Mouse (Mus musculus): ENCODE data around the gene Nkx2-3. TPM values are rescaled to one million over a fixed set of nuclear protein-coding genes. Genes with fewer than 3 reads are reported as not detected.

Gene Nkx2-3
- 0.33 and 1.2 TPM in 2 replicates for polyA plus RNA-seq (2016; fragmentation: Nextera tagmentation; extraction: Ambion mirVana)

DNA sequence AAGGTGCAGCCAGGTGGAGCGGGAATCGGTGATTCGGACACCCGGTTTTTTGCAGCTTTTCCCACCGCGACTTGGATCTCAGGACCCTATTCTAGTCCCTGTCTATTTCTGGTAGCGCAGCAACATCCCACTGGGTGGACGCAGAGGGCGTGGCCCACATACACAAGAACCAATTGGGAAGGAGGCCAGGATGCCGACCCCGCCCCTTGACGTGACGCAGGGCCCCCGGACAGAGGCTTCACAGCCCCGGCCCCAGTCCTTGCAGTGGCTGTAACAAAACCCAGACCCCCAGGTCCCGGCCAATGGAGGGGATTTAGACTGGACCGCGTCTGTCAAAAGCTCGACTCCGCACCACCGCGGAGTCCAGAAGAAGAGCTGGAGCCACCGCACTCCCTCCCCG is at the start of gene Nkx2-3:
Gene Nkx2-3 (plus strand): TSS at position 275 of the 400 bp plus-strand sequence.
- H3K27ac ChIP-seq = no peak within 1 kb of the TSS

DNA sequence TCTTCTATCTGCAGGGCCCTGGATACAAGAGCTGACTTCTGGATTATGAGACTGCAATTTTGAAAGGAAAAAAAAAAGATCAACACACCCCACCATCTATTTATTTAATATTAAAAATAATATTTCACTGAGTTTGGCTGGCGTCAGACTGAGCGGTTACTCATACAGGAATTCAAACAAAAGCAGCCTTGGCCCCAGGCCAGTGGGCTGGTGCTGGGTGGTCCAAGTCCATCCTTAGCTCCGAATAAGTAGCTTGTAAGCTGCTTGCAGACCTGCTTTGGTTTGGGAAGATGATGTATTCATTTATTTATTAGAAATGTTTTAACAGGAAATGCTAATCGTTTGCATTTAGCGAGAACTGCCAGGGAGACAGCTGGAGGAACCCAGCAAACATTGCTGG is 49.0 kb upstream of the Nkx2-3 start:
- Histone ChIP-seq H3K4me3 (no peak overlapping the region), H3K27ac (no peak overlapping the region), H3K9me3 (replicated peaks) (no peaks in the 10 kb centered on the region), H3K27me3 (replicated peaks) (peaks cover 46% of the 10 kb centered on the region), H3K9ac (no peak overlapping the region), H3K36me3 (no peaks in the 10 kb centered on the region), H3K4me1 (0 out of 2 replicates have a peak, but pooled peaks cover 7% of the 10 kb centered on the region), H3K4me2 (no peak overlapping the region)
- WGBS (ENCODE audit: insufficient replicate concordance) = 67% methylated on average over 5 of the region's 5 CpGs
- no peak for ATAC-seq

More for the DNA sequence above, at the start of gene Nkx2-3:
- Histone ChIP-seq H3K4me1 (peaks cover 44% of the 10 kb centered on the region), H3K9me3 (replicated peaks) (no peaks in the 10 kb centered on the region), H3K9ac (no peak within 1 kb of the TSS), H3K4me2 (peak within 1 kb of the TSS; percentile 49), H3K27me3 (replicated peaks) (peaks cover 98% of the 10 kb centered on the region), H3K4me3 (peak within 1 kb of the TSS; percentile 31), H3K36me3 (no peaks in the 10 kb centered on the region)
- WGBS (ENCODE audit: insufficient replicate concordance) = under 1% methylated on average over 24 of the region's 24 CpGs
- ATAC-seq = peak; percentile 46

DNA sequence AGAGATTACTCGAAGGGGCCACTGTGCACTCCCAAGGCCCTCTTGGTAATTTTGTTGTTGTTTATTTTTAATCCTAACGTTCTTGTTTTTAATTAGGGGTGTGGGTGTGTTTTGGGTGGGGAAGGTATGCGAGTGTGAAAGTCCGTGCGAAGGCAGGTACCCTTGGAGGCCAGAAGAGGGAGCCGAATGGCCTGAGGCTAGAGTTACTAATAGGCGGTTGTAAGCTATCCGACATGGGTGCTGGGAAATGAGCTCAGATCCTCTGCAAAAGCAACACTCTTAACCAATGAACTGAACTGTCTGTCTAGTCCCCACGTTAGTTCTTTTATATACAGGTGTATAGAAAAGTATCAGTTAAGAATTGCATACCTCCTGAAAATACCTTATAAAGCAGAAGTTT is 43.8 kb upstream of the Nkx2-3 start:
- ATAC-seq = no peak
- Histone ChIP-seq H3K9ac (no peak overlapping the region), H3K27ac (no peak overlapping the region), H3K27me3 (replicated peaks) (peaks cover 86% of the 10 kb centered on the region), H3K4me1 (0 out of 2 replicates have a peak, but pooled peaks cover 7% of the 10 kb centered on the region), H3K36me3 (no peaks in the 10 kb centered on the region), H3K4me2 (no peak overlapping the region), H3K9me3 (replicated peaks) (no peaks in the 10 kb centered on the region), H3K4me3 (no peak overlapping the region)
- 38% methylated on average over 9 of the region's 9 CpGs for WGBS (ENCODE audit: insufficient replicate concordance)

DNA sequence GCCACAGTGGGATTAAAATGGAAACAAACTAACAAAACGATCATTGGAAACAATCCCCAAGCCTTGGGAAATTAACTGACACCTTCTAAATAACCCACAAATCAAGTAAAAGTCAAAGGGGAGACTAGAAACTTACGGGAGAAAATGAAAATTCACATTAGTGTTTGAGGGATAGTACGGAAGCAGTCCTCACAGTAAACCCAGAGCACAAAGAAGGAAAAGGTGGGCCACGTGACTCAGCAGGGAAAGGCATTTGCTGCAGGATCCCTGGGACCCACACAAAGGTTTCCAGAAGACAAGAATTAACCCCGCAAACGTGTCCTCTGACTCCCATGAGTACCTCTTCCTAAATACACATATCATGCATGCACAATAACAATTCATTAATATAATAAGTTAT is 43.0 kb upstream of the Nkx2-3 start:
- no peaks in the 10 kb centered on the region for H3K9me3 ChIP-seq (replicated peaks)
- H3K27me3 ChIP-seq (replicated peaks) = peaks cover 86% of the 10 kb centered on the region
- H3K9ac ChIP-seq = no peak overlapping the region
- no peak overlapping the region for H3K4me2 ChIP-seq
- H3K27ac ChIP-seq = no peak overlapping the region
- H3K4me1 ChIP-seq = 0 out of 2 replicates have a peak, but pooled peaks cover 2% of the 10 kb centered on the region
- H3K4me3 ChIP-seq = no peak overlapping the region
- no peaks in the 10 kb centered on the region for H3K36me3 ChIP-seq
- ATAC-seq = no peak
- WGBS (ENCODE audit: insufficient replicate concordance) = 56% methylated on average over 6 of the region's 6 CpGs

DNA sequence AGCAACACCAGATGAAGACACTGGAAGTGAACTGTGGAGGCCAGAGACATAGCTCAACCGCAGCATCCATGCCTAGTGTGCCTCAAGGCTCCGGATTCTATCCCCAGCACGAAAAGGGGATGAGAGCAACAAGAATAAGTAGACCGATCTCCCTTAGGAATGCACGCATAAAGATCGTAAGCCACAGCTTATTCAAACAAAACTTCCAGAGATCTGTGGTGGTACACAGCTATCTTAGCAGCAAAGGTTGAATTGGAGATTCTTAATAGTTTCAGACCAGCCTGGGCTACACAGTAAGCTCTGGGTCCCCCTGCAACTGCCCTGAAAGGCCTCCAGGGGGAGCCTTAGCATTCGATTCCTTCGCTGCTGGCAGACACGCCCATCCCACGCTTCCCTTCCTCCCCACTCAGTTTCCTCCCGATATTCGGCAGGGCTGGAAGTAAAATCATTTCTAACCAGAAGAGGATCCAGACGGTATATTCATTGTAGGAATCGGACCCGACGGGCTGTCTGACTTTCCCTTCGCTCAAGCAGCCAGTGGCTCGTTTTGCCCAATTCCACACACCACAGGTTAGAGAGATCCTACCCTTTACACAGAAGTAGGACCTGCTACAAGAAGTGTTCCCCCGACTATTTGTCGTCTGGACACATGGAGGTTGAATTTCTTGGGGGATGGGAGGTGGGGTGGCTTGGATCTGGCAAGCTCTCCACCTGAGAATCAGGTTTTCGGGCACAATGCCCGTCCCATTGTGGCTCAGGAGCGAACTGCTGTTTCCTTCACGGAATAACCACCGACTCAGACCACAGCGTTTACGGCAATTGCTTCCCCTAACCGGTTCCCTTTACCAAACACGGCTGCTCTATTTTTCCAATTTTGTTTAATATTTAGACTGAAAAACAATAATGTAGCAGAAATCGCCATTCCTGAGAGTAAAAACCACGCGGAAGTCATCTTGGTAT is 41.0 kb upstream of the Nkx2-3 start:
- Histone ChIP-seq H3K9ac (no peak overlapping the region), H3K27ac (no peak overlapping the region), H3K4me1 (no peaks in the 10 kb centered on the region), H3K4me2 (peak overlapping the region; percentile 68), H3K36me3 (no peaks in the 10 kb centered on the region), H3K4me3 (peak overlapping the region; percentile 34), H3K9me3 (replicated peaks) (no peaks in the 10 kb centered on the region), H3K27me3 (replicated peaks) (peaks cover 85% of the 10 kb centered on the region)
- WGBS (ENCODE audit: insufficient replicate concordance) = 14% methylated on average over 32 of the region's 32 CpGs
- 0 out of 2 replicates have a peak, but pooled peaks have one; percentile 32 for ATAC-seq

DNA sequence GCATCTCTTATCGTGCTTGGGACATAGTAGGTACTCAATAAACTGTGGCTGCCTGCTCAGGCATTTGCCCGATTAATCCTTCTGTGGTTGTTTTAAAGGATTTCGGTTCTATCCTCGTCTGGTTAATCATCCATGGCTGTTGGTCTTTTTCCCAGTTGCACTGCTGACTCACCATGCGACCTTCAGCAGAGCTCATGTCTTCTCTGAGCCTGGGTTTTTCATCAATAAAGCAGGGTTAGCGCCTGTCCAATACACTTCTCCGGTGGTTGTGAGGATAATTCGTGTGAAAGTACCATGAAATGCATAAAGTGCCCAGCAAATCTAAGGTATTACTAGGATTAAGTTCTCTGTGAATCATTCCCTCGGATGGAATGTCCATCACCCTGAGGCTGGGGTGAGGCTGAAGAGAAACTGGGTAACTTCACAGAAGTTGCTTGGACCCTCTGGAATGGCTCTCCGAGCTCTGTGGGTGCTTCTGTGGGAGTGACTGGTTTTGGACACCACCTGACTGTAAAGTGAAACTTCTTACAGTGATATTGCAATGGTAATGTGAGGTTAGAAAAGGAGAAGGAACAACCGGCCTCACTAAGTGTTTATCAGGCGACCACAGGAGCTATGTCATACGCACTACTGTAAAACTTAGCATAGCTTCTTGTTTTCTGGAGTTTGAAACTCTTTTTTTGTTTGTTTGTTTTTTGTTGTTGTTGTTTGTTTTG is 32.9 kb upstream of the Nkx2-3 start:
- no peak overlapping the region for H3K9ac ChIP-seq
- no peaks in the 10 kb centered on the region for H3K36me3 ChIP-seq
- ATAC-seq = no peak
- H3K27me3 ChIP-seq (replicated peaks) = peaks cover 78% of the 10 kb centered on the region
- no peak overlapping the region for H3K4me3 ChIP-seq
- H3K9me3 ChIP-seq (replicated peaks) = no peaks in the 10 kb centered on the region
- no peak overlapping the region for H3K27ac ChIP-seq
- no peak overlapping the region for H3K4me2 ChIP-seq
- WGBS (ENCODE audit: insufficient replicate concordance) = 53% methylated on average over 13 of the region's 13 CpGs
- no peaks in the 10 kb centered on the region for H3K4me1 ChIP-seq

DNA sequence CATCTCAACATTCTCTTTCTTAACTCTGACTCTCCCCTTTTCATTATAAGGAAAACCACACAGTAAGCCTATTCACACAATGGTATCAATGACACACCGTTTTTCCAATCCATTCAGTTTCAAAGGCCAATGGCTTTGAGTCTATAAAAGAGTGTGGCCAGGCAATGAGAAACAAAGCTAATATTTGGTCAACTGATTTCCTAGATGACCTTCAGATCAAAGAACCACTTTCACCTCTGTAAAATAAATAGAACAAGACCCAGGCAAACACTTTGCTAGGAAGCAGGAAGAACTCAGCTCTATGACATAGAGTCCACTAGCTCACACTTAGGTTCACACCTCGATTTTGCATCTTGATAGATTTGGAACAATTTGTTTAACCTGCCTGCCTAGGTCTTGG is 30.9 kb upstream of the Nkx2-3 start:
- no peak overlapping the region for H3K4me3 ChIP-seq
- ATAC-seq = no peak
- 0 out of 2 replicates have a peak, but pooled peaks cover 4% of the 10 kb centered on the region for H3K4me1 ChIP-seq
- WGBS (ENCODE audit: insufficient replicate concordance) = 39% methylated on average over 2 of the region's 2 CpGs
- H3K9me3 ChIP-seq (replicated peaks) = no peaks in the 10 kb centered on the region
- H3K27ac ChIP-seq = no peak overlapping the region
- no peak overlapping the region for H3K9ac ChIP-seq
- H3K27me3 ChIP-seq (replicated peaks) = peaks cover 81% of the 10 kb centered on the region
- no peaks in the 10 kb centered on the region for H3K36me3 ChIP-seq
- H3K4me2 ChIP-seq = no peak overlapping the region

DNA sequence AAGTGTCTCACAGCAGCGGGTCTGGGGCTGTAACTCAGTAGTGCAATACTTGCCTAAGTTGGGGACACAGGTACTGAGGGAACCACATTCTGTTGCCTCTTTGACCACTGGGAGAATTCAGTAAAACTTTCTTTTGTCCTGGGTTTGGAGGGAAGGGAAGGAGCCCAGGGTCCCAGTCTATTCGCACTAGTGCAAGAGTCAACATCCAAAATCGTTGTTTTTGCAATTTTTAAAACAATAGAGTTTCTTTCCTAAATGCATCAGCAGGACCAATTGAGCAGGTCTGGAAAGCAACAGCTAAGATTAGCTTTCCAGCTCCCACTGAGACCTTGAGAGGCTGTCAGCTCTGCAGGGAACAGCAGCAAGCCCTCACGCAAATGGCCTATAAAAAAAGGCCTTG is 28.9 kb upstream of the Nkx2-3 start:
- Histone ChIP-seq H3K9ac (no peak overlapping the region), H3K36me3 (no peaks in the 10 kb centered on the region), H3K4me1 (0 out of 2 replicates have a peak, but pooled peaks cover 4% of the 10 kb centered on the region), H3K4me3 (no peak overlapping the region), H3K4me2 (no peak overlapping the region), H3K27me3 (replicated peaks) (peaks cover 85% of the 10 kb centered on the region), H3K27ac (no peak overlapping the region), H3K9me3 (replicated peaks) (no peaks in the 10 kb centered on the region)
- no peak for ATAC-seq
- 20% methylated on average over 4 of the region's 4 CpGs for WGBS (ENCODE audit: insufficient replicate concordance)

DNA sequence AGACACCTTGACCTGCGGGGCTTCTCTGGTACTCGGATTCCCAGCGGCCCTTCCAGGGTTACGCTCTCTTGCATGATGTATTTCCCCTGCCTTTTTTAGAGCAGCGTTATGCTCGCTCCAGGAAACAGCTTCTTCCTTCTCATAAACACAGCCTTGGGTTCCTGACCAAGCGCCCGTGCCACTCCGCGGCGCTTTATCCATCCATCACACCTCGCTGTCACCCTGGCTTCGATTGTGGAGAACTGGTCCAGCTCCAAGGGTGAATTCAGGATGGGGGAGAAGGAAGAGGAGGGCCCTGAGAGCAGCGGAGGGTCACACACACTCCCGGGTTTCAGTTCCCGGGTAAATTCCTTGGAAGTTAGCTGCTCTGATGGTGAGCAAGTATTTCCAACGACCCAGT is 28.5 kb upstream of the Nkx2-3 start:
- no peak overlapping the region for H3K4me3 ChIP-seq

DNA sequence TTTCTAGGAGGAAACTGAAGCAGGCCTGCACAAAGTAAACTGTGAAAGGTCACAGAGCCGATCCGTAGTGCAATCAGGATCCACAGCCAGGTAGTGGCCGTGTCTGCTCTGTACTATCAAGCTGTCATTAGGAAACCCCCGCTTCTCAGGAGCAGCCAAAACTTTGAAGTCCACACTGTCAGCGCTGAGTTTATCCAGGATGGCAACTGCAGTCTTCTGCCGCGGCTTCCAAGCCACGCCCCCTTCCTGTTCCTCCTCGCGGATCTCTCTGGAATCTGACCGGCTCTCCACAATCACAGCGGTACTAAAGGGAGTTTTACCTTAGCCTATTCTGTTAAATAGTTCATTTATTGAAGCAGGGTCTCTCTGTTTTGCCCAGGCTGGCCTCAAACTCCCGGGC is 27.3 kb upstream of the Nkx2-3 start:
- Histone ChIP-seq H3K9me3 (replicated peaks) (no peaks in the 10 kb centered on the region), H3K27me3 (replicated peaks) (peaks cover 88% of the 10 kb centered on the region), H3K9ac (no peak overlapping the region), H3K4me2 (peak overlapping the region; percentile 31; the same call in 1 of the 2 replicates), H3K36me3 (no peaks in the 10 kb centered on the region), H3K4me1 (0 out of 2 replicates have a peak, but pooled peaks cover 4% of the 10 kb centered on the region), H3K27ac (no peak overlapping the region), H3K4me3 (no peak overlapping the region)
- no peak for ATAC-seq
- 6% methylated on average over 13 of the region's 13 CpGs for WGBS (ENCODE audit: insufficient replicate concordance)

More for the DNA sequence above, 28.5 kb upstream of the Nkx2-3 start:
- Histone ChIP-seq H3K9ac (no peak overlapping the region), H3K9me3 (replicated peaks) (no peaks in the 10 kb centered on the region), H3K4me1 (0 out of 2 replicates have a peak, but pooled peaks cover 4% of the 10 kb centered on the region), H3K36me3 (no peaks in the 10 kb centered on the region), H3K4me2 (no peak overlapping the region), H3K27me3 (replicated peaks) (peaks cover 88% of the 10 kb centered on the region), H3K27ac (no peak overlapping the region)
- ATAC-seq = no peak
- WGBS (ENCODE audit: insufficient replicate concordance) = 6% methylated on average over 17 of the region's 17 CpGs

DNA sequence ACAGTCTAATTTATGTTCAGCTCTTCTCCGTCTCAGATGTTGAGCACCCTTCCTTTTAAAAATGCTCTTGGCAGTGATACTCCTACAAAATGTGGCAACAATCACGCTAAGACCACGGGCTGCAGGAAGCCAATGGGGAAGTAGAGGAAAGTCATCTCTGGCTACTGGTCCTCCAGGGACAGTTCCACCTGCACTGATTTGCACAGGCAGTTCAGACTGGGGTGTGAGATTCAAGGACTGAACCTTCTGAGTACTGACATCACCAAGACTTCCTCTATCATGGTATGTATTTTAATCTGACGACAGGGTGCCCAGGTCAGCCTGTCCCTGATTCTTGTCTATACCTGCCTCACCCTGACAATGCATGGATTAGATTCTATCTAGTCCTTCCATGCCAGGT is 20.1 kb upstream of the Nkx2-3 start:
- no peaks in the 10 kb centered on the region for H3K36me3 ChIP-seq
- H3K4me3 ChIP-seq = no peak overlapping the region
- no peak for ATAC-seq
- no peak overlapping the region for H3K4me2 ChIP-seq
- no peak overlapping the region for H3K27ac ChIP-seq
- H3K9me3 ChIP-seq (replicated peaks) = no peaks in the 10 kb centered on the region
- H3K9ac ChIP-seq = no peak overlapping the region
- H3K27me3 ChIP-seq (replicated peaks) = peaks cover 84% of the 10 kb centered on the region
- no peaks in the 10 kb centered on the region for H3K4me1 ChIP-seq
- WGBS (ENCODE audit: insufficient replicate concordance) = 40% methylated on average over 4 of the region's 4 CpGs

DNA sequence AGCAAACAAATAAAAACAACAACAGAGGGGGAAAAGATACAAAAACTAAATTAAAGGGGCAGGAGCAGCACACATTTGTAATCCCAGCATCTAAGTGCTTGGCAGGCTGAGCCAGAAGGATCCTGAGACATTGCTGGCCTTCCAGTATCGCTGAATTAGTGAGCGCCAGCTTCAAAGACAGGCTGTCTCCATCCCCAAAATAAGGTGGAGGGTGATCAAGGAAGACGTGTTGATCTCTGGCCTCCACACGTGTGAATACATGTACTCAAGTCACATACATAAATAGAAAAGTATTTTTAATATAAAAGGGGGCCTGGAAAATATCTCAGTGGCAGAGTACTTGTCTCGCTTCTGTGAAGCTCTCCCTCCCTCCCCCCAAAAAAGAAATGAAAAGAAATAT is 15.1 kb upstream of the Nkx2-3 start:
- Histone ChIP-seq H3K27me3 (replicated peaks) (peaks cover 94% of the 10 kb centered on the region), H3K27ac (no peak overlapping the region), H3K9ac (no peak overlapping the region), H3K4me3 (no peak overlapping the region), H3K4me1 (peaks cover 11% of the 10 kb centered on the region; the same call in 1 of the 2 replicates), H3K9me3 (replicated peaks) (no peaks in the 10 kb centered on the region), H3K4me2 (no peak overlapping the region), H3K36me3 (no peaks in the 10 kb centered on the region)
- ATAC-seq = no peak
- WGBS (ENCODE audit: insufficient replicate concordance) = 40% methylated on average over 5 of the region's 5 CpGs
